Mouse (Mus musculus): Measurements from ENCODE around the gene Echdc1.
"Not testable (repeated sequence)": the region's sequence is repeated elsewhere in the genome, so short reads cannot be mapped to it uniquely, and the experiment has no call there.

Echdc1 gene

DNA sequence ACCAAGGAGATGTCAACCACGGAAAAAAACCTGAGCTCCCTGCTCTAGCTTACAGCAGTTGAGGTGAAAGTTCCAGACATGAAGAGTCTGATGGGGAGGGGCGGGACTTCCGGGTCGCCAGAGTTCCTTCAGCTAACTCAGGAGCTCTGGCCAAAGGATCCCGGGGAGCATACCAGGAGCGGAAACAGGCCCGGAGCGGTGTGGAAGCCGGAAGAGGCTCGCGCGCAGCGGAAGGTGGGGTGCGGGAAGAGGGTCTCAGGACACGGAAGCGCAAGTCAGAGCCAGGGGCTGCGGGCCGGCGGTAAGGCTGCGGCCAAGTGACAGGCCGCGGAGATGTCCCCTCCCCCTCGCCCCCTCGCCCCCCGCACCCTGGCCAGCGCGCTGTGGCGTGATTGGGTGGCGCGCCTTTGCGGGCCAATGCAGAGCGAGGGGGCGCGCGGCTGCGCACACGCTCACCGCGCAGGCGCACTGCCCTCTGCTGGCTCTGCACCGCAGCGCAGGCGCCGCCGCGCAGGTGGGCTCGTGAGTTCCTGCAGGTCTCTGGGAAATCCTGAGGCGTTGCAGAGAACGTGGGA is at the start of gene Echdc1:
Gene Echdc1 (plus strand): TSS at position 103 of the 575 bp plus-strand sequence.
- peak; percentile 86 for DNase-seq

DNA sequence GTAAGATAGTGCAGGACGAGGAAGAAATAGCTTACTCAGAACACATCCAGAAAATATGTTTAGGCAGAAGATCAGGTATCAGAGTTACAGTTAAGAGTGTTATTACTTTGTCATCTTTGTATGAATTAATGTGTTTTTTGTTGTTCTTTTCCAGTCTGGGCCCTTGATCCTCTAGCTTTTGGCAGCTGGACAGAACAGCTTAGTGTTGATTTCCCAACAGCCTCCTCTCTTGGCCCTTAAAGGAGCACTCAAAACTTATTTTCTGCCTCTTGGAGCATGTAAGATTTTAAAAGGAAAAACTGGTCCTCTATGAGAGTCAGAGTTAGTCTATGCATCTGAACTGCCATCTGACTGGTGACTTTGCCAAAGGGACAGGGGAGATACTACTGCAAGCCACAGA is 31.2 kb upstream of the Echdc1 start:
- DNase-seq: no peak

DNA sequence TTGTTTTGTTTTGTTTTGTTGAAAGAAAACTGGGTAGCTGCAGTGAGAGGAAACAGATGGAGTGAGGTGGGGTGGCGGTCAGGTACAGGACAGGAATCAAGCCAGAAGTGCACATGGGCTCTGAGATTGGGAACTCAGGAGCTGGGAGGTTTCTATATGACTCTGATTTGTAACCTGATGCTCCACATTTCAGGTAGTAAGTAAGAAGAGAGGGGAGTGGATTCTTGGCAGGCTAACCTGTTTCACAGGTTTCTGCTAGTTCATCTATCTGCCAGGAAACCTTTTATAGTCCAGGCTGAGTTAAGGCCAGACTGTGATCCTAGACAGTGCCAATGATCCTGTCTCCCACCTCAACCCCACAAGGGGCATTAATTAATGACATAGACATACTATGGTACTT is 27.2 kb upstream of the Echdc1 start:
- DNase-seq: no peak

DNA sequence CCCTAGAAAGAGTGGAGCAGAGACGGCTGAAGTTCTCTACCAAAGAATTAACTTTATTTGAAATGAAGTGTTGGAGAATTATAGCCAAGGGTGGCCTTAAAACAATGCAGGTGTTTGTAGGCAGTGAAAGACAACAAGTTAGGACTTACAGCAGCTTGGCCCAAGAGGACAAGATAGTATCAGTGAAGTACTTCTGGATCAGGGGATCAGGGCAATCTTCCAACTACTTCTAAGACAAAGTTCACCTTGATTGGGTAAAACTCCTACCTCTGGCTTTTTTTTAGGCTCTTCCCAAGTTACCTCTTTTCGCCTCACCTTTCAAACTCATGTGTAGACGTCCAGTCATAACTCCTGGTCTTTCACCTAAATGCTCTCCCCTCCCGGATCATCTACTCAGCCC is 10.7 kb upstream of the Echdc1 start:
- no peak for DNase-seq

DNA sequence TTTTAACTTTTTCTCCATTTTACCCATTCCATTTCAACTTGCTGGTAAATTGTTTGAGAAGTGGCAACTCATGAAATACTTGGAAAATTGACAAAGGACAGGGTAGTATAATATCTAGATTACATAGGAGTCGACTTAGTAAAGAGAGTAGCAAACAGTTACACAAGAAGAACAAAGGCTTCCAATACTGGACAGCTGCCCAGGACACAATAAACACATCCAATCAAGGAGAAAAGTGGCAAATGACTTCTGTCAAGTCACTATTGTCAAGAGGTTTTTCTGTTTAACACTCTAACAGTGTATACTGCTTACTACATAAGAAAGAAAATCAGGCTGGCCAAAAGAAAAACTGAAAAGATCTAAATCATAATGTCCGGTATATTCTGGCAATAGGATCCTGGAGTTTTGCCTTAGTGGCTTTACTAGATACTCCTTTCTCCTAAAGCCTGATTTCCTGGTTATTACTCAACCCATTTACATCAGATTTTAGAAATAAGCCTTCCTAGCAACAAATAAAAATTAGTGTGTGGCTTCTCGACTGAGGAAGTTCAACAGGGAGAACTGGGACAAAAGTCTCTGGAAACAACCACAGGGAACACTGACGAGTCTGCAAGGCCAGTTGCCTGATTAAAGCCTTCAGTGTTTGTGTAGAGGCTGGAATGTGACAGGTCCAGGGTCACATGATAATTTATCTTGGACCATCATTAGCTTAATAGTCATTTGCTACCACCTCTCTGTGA is 1.3 kb upstream of the Echdc1 start:
- no peak for DNase-seq

DNA sequence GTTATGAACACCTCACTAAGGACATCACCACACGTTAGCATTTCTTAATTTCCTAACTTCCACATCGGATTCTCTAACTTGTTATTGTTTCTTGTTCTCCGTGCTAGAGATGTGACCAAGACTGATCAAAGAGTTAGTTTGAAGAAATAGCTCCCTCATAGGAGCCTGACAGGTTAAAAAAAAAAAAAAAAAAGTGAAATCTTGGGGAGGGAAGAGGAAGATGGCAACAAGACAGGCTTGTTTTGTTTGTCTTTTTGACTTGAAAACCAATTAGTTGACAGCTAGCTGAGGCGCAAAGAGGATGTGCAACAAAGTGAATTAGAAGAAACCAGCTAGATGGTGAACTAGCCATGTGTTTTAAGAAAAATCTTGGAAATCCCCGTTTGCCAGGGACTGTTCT is 939 bp downstream of the Echdc1 start:
- DNase-seq: no peak

DNA sequence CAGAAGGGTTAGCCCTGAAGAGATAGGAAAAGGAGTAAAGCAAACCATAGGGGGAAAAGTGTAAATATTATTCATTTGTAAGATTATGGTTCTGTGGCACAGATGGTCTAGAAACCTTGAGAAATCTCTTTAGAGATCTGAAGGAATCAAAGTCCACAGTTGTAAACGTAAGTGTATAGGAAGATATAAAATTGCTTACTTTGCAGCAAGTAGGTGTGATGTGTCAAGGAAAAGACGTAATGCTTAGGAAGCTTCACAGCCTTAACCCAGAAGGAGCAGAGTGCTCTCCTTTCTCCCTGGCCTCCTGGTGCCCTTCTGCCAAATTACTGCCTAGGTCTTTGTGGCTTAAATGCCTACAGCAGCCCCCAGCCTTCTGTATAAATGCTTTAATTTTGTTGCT is 11.9 kb downstream of the Echdc1 start:
- no peak for DNase-seq

DNA sequence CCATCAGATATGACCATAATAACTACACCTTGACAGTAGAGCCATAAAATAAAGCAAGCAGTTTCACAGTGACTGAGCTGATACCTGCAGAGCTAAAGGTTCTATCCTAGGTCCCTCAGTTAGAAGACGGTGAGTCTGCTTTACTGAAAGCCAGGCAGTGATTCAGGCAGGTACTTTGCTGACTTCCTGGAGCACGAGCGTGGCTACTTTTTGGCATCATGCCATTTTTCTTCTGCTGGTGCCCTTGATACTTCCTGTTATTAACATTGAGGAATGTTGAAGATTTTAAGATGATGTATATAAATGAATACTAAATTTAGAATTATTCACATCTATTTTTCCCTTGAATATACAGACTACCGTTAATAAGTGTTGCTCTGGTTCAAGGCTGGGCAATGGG is 20.9 kb downstream of the Echdc1 start:
- no peak for DNase-seq

DNA sequence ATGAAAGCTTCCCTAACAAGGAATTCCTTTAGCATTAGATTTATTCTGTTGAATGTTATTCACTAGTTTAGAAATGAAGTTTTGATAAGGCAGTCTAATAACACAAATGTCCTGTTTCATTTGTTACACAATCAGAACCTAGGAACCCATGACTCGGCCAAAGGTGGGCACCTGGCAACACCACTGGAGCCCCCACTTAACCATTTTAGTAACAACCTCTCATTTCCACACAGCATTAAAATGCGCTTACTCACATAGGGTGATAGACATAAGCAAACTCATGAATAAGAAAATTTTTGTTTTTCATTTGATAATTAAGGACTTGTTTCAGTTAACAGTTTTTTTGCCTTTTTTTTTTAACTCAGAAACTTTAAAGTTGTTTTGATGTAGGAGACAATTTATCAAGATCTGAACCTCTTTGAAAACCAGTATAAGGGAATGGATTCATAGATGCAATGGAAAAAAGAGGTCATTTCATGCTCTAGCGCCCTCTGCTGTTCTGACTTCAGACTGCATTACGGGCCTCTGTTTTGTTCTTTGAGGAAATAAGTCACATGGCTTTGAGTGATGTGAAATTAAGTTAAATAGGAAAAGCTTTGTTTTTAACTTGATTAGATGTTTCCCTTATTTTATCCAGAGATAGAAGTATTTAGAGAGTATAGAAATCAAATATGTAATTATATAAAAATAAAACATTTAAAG is 25.5 kb downstream of the Echdc1 start:
- DNase-seq: peak; percentile 66

DNA sequence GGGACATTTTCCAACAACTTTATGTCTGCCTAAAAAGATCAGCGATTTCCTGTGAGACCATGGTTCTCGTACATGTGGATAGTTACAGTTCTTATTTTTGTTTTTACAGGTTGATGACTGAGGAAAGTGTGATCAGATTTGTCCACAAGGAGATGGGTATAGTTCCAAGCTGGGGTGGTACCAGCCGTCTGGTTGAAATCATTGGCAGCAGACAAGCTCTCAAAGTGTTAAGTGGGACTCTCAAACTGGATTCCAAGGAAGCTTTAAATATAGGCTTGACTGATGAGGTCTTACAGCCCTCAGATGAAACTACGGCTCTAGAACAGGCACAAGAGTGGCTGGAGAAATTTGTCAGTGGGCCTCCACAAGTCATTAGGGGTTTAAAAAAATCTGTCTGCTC is 31.3 kb downstream of the Echdc1 start:
- no peak for DNase-seq

DNA sequence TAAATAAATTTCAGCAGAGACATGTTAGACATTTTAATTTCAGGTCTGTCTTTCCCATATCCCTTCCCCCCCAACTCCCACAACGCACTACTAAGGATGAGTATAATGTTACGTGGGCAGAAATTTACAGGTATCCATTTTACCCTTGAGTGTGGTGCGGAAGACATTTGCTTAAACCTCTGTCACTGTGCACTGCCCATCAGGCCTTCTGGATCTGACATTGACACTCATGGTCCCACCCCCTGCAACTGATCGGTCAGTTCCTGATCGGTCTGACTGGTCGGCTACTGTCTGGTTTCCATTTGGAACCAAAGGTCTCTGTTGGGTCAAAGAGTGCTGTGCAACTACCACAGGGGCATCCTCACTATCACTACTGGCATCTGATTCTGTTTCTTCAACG is 33.7 kb downstream of the Echdc1 start:
- DNase-seq: no peak

DNA sequence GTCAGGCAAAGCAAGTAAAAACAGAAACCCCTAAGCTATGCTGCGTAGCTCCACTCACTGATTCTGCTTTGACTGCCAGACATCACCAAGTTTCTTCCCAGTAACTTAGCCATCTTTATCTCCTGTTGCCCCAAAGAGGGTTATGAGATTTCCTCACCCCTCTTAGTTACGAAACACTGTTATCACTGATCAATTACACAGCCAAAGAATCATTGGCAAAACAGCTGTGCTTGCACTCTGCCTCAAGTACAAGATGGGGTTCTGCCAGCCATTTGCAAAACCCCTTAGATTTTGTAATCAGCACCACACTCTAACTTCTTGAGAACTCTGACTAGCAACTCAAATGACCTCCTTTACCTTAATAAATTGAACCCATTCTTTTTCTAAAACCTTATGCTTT is 38.5 kb downstream of the Echdc1 start:
- DNase-seq: no peak

DNA sequence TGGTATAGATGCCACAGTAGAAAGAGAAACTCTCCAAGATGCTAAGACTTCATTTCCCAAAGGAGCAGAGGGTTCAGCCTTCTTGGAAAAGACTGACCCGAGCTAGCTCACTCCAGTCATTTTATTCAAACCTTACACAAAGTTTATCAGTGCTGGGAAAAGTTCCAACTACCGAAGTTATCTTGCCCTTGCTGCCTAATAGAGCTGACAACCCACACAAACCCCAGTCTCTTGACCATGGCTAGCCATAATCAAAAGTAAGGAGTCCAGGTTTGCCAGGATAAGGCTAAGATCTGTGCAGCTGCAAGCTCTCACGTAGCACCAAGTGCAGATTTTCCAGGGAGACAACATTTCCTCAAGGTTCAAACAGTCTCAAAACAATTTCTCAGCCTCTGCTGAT is 39.6 kb downstream of the Echdc1 start:
- DNase-seq: no peak

DNA sequence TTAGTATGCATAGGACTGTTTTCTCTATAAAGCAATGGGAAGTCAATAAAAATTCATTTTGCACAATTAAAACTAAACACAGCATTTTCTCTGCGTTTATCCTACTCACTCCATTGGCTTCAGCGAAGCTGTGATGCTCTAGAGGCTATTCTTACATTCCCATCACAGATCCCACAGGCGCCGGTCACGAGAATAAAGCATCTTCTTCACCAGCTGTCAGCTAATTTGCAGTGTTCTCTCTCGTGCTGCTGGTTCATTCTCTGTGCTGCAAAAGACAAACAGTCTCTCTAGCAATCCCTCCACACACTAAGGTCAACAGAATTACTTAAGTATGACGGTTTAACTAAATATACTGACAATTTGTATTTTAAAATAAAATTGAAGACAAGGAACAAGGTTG is 41.2 kb downstream of the Echdc1 start:
- DNase-seq: no peak

DNA sequence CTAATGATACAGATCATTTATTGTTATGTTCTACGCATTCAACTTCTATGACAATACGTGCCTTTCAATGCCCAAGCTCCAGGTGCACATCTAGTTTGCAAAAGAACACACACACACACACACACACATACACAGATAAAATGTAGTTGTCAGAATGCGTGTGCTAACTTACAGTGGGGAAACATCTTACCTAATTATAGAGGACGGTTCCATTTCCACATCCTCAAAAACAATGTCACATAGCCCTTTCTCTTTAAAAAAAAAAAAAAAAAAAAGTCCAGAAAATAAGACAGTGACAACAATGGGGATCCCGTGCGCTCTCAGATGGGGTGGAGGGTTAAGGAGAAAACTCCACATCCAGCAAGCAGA is 48.1 kb downstream of the Echdc1 start:
- DNase-seq: no peak

DNA sequence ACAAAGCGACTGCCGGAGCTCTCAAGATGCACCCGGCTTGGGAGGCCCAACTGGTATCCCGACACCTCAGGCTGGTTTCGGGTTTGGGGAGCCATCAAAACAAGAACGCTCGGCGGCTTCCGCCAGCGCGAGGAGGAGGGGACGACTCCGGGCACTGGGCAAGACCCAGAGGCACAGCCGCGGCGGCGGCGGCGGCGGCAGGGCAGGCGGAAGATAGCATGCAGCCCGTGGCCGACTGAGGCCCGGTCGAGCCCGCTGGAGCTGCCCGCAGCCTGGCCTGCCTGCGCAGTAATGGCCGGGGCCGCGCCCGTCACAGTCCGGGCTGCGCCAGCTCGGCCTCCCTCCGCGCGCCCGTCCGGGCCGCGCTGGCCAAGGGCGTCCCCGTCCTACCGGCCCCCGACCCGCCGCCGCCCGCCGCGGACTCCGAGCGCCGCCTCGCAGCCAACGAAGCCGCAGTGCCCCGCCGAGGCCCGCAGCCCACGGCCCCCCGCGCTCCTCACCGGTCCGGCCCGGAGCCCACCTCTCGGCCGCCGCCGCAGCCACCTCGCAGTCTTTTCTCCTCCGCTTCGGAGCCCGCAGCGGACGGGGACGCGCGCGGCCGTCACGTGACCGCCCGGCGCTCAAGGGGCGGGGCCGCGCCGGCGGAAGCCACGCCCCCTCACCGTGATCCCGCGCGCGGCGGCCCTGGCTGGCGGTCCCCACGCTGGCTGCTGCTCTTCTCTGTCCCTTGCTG is 48.7 kb downstream of the Echdc1 start:
- peak; percentile 92 for DNase-seq

DNA sequence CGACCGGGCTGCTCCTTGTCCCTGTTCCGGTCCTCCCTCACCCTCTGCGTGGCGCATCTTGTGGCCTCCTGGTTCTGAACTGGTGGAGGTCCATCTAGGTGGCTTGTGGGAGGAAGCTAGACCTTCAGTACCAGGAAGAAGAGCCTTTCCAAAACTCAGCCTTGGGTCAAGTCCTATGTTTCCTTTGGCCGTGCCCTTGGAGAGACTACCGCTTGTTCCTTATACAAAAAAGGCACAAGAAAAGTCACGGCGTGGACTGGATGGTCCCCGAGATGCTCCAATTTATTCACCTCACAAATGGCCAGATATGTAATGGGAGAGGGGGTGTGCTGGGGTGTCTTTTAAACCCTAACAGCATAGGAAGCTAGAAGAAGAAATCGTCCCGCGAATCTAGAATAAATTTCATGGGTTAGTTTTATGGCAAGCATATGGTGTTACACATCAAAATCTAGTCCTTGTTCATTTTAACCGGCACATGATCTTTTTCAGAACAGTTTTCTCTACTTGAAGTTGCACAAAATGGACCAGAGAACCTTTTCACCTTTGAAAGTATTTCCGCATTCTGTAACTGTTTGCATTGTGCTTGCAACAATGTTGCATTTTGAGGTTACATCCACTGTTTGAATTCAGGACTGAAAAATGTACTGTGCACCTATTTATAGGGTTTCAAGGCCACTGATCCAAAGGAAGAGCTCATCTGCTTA is 49.4 kb downstream of the Echdc1 start, which contains the start of gene Rnf146:
Gene Rnf146 (minus strand): TSS at position 246 of the 704 bp plus-strand sequence.
- no peak for DNase-seq

DNA sequence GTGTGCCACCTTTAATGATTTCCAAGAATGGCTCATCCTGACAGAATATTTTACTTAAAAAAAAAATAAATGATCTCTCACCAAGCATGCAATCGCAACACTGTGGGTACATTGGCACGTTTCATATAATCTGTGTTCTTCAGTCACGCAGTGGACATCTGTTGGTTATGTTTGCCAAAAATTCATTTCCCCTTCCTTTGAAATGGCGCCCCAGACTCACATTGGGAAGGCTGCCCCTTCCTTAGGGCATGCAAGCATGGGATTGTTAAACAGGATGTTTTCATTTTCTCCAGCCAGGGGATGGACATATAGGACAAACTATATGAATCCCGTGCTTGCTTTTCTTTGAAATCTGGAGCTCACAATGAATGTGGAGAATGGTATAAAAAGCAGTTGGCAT is 61.1 kb downstream of the Echdc1 start:
- DNase-seq: no peak

DNA sequence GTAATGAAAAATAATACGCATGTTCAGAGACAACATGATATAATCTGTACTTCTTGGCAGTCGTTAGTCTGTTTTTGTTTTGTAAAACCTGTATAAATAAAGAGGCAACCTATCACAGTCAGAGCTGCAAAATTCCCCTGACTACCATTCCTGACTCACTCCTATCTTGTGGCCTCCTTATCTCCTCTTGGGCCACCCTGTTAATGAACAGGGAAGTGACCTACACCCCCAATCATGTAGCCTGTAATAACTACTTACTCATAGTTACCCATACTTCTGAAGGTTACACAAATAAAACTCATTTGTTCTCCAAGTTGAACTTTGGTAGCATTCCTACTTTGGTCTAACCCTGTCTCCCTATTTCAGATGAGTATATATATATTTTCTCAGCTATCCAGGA is 68.6 kb downstream of the Echdc1 start:
- DNase-seq: no peak

DNA sequence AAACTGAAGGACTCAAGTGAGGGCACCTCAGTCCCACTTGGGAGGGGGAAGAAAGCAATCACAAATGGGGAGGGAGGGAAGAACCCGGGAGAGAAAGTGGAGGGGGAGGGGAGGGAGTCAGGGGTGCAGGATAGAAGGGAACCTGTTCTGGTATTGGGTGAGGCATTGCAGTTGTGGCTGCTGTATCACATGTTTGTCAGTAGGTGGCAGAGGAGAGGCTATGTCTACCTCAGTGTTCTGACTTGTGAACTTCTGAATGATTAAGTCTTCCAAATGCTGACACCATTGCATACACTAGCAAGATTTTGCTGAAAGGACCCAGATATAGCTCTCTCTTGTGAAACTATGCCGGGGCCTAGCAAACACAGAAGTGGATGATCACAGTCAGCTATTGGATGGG is 81.9 kb downstream of the Echdc1 start:
- not testable (repeated sequence) for DNase-seq

Data from thymus, postnatal 14 days (tissue).